In genomic region chr11:120597240-120598235, GRCm38 (mm10) we compare ENCODE assay signal across 7 mouse cellular contexts. TPM values are rescaled to one million over a fixed set of nuclear protein-coding genes. Genes with fewer than 3 reads are reported as not detected.
DNase-seq lines count a peak whose midpoint lies in the region; ATAC-seq and TF ChIP-seq lines count a peak whose summit lies in the region.

No protein-coding gene starts in this region.

- peak overlapping the region; percentile 98 for H3K4me2 ChIP-seq in liver, embryonic 13.5 days
- H3K4me2 ChIP-seq in stomach, postnatal 0 days (replicated peaks; ENCODE audit: low read depth): peak overlapping the region; percentile 91

- ATAC-seq in liver, embryonic 13.5 days (ENCODE audit: low read depth): peak; percentile 38
- peak; percentile 55 for ATAC-seq in stomach, postnatal 0 days (ENCODE audit: low FRiP score, low TSS enrichment)

- H3K4me1 ChIP-seq in spleen, adult 2 months (ENCODE audit: control insufficient read depth, insufficient read depth, insufficient read length): peaks cover 17% of the 10 kb centered on the region
- H3K4me1 ChIP-seq in hindbrain, embryonic 10.5 days (replicated peaks): peaks cover 42% of the 10 kb centered on the region
- peaks cover 78% of the 10 kb centered on the region for H3K4me1 ChIP-seq in liver, embryonic 13.5 days (replicated peaks)
- no peaks in the 10 kb centered on the region for H3K4me1 ChIP-seq in stomach, postnatal 0 days (replicated peaks; ENCODE audit: control insufficient read depth, insufficient read depth)

- peak overlapping the region; percentile 84 for H3K4me3 ChIP-seq in spleen, adult 2 months (ENCODE audit: extremely low read depth, insufficient read depth, insufficient read length)
- peak overlapping the region; percentile 91 for H3K4me3 ChIP-seq in hindbrain, embryonic 10.5 days
- H3K4me3 ChIP-seq in liver, embryonic 13.5 days (replicated peaks): peak overlapping the region; percentile 99
- H3K4me3 ChIP-seq in stomach, postnatal 0 days (ENCODE audit: low read depth, low read length): peak overlapping the region; percentile 91

- no peak for TF ChIP-seq EP300 in stomach, postnatal 0 days (optimal IDR thresholded peaks at IDR 0.05)

- no peak for TF ChIP-seq POLR2A in spleen, adult 2 months (IDR thresholded peaks at IDR 0.05; ENCODE audit: low read depth, low read length)

- TF ChIP-seq CTCF in spleen, adult 2 months (IDR thresholded peaks at IDR 0.05; ENCODE audit: extremely low read depth, insufficient read depth, insufficient read length, insufficient replicate concordance): no peak
- no peak for TF ChIP-seq CTCF in stomach, postnatal 0 days (IDR thresholded peaks at IDR 0.05; ENCODE audit: low read depth)

- H3K27me3 ChIP-seq in spleen, adult 2 months (ENCODE audit: control insufficient read depth, insufficient read depth, low read length): no peaks in the 10 kb centered on the region
- H3K27me3 ChIP-seq in hindbrain, embryonic 10.5 days (ENCODE audit: insufficient read depth, poor library complexity, severe bottlenecking): no peaks in the 10 kb centered on the region
- H3K27me3 ChIP-seq in liver, embryonic 13.5 days: no peaks in the 10 kb centered on the region
- no peaks in the 10 kb centered on the region for H3K27me3 ChIP-seq in stomach, postnatal 0 days (ENCODE audit: control insufficient read depth, insufficient read depth, low read length)

- H3K9ac ChIP-seq in liver, embryonic 13.5 days: peak overlapping the region; percentile 99
- H3K9ac ChIP-seq in stomach, postnatal 0 days (ENCODE audit: low read length): peak overlapping the region; percentile 96

- DNase-seq in spleen, adult 2 months (ENCODE audit: low read depth in 1 of 2, low spot score in 2 of 2): no peak
- DNase-seq in spleen, postnatal 14 days (ENCODE audit: low spot score in 2 of 2): no peak
- DNase-seq in embryo, embryonic 9.5 days (ENCODE audit: extremely low spot score): peak; percentile 34
- peak; percentile 35 for DNase-seq in hindbrain, embryonic 10.5 days (ENCODE audit: low spot score)
- no peak for DNase-seq in liver, embryonic 13.5 days
- DNase-seq in stomach, postnatal 0 days (ENCODE audit: low spot score): peak; percentile 50
- no peak for DNase-seq in frontal cortex, postnatal 36 days (ENCODE audit: low spot score in 2 of 2)

- H3K27ac ChIP-seq in spleen, adult 2 months (ENCODE audit: insufficient read depth, low read length): peak overlapping the region; percentile 71
- H3K27ac ChIP-seq in hindbrain, embryonic 10.5 days: peak overlapping the region; percentile 99
- peak overlapping the region; percentile 95 for H3K27ac ChIP-seq in liver, embryonic 13.5 days
- peak overlapping the region; percentile 94 for H3K27ac ChIP-seq in stomach, postnatal 0 days (replicated peaks)

- H3K36me3 ChIP-seq in spleen, adult 2 months (ENCODE audit: control insufficient read depth, insufficient read depth, low read length): peaks cover 31% of the 10 kb centered on the region
- H3K36me3 ChIP-seq in hindbrain, embryonic 10.5 days: peaks cover 77% of the 10 kb centered on the region
- peaks cover 68% of the 10 kb centered on the region for H3K36me3 ChIP-seq in liver, embryonic 13.5 days
- H3K36me3 ChIP-seq in stomach, postnatal 0 days (ENCODE audit: control insufficient read depth, insufficient read depth, low read length): peaks cover 30% of the 10 kb centered on the region

- 4% methylated on average over 97 of the region's 99 CpGs for WGBS in spleen, adult 2 months
- 5% methylated on average over 98 of the region's 99 CpGs for WGBS in hindbrain, embryonic 10.5 days
- 2% methylated on average over 88 of the region's 99 CpGs for WGBS in liver, embryonic 13.5 days (ENCODE audit: insufficient replicate concordance)
- 2% methylated on average over 71 of the region's 99 CpGs for WGBS in stomach, postnatal 0 days

- H3K9me3 ChIP-seq in hindbrain, embryonic 10.5 days: no peaks in the 10 kb centered on the region
- H3K9me3 ChIP-seq in liver, embryonic 13.5 days (replicated peaks): no peaks in the 10 kb centered on the region
- no peaks in the 10 kb centered on the region for H3K9me3 ChIP-seq in stomach, postnatal 0 days (ENCODE audit: control insufficient read depth, low read length)

RNA-seq across cellular contexts. Expression of gene Alyref, which starts 0.6 kb away (rescaled TPM):
- 22.1 and 27.2 TPM in 2 replicates for polyA plus RNA-seq in spleen, adult 2 months (2012; rRNA removed)
- polyA plus RNA-seq in hindbrain, embryonic 10.5 days (2016; fragmentation: Nextera tagmentation; extraction: Ambion mirVana): 607 and 643 TPM in 2 replicates
- 379 and 416 TPM in 2 replicates for polyA plus RNA-seq in liver, embryonic 13.5 days (2015; fragmentation: Nextera tagmentation; extraction: Ambion mirVana)
- 213 TPM in 2 replicates for polyA plus RNA-seq in stomach, postnatal 0 days (2015; fragmentation: Nextera tagmentation; extraction: Ambion mirVana)

RNA-seq across cellular contexts. Expression of gene Anapc11, which starts 0.7 kb away (rescaled TPM):
- 80.1 and 101 TPM in 2 replicates for polyA plus RNA-seq in spleen, adult 2 months (2012; rRNA removed)
- 237 TPM in 2 replicates for polyA plus RNA-seq in hindbrain, embryonic 10.5 days (2016; fragmentation: Nextera tagmentation; extraction: Ambion mirVana)
- 99.1 and 102 TPM in 2 replicates for polyA plus RNA-seq in liver, embryonic 13.5 days (2015; fragmentation: Nextera tagmentation; extraction: Ambion mirVana)
- polyA plus RNA-seq in stomach, postnatal 0 days (2015; fragmentation: Nextera tagmentation; extraction: Ambion mirVana): 121 and 126 TPM in 2 replicates

RNA-seq across cellular contexts. Expression of gene Npb, which starts 10.7 kb away (rescaled TPM):
- 4.4 and 5.5 TPM in 2 replicates for polyA plus RNA-seq in spleen, adult 2 months (2012; rRNA removed)
- polyA plus RNA-seq in hindbrain, embryonic 10.5 days (2016; fragmentation: Nextera tagmentation; extraction: Ambion mirVana): 0.34 and 0.63 TPM in 2 replicates
- 9.5 and 12.6 TPM in 2 replicates for polyA plus RNA-seq in liver, embryonic 13.5 days (2015; fragmentation: Nextera tagmentation; extraction: Ambion mirVana)
- 20.4 and 20.9 TPM in 2 replicates for polyA plus RNA-seq in stomach, postnatal 0 days (2015; fragmentation: Nextera tagmentation; extraction: Ambion mirVana)

RNA-seq across cellular contexts. Expression of gene Arhgdia, which starts 16.1 kb away (rescaled TPM):
- polyA plus RNA-seq in spleen, adult 2 months (2012; rRNA removed): 620 and 856 TPM in 2 replicates
- polyA plus RNA-seq in hindbrain, embryonic 10.5 days (2016; fragmentation: Nextera tagmentation; extraction: Ambion mirVana): 799 and 820 TPM in 2 replicates
- polyA plus RNA-seq in liver, embryonic 13.5 days (2015; fragmentation: Nextera tagmentation; extraction: Ambion mirVana): 258 and 276 TPM in 2 replicates
- polyA plus RNA-seq in stomach, postnatal 0 days (2015; fragmentation: Nextera tagmentation; extraction: Ambion mirVana): 352 and 362 TPM in 2 replicates

RNA-seq across cellular contexts. Expression of gene Pcyt2, which starts 20.2 kb away (rescaled TPM):
- 139 and 165 TPM in 2 replicates for polyA plus RNA-seq in spleen, adult 2 months (2012; rRNA removed)
- polyA plus RNA-seq in hindbrain, embryonic 10.5 days (2016; fragmentation: Nextera tagmentation; extraction: Ambion mirVana): 139 and 160 TPM in 2 replicates
- 114 and 116 TPM in 2 replicates for polyA plus RNA-seq in liver, embryonic 13.5 days (2015; fragmentation: Nextera tagmentation; extraction: Ambion mirVana)
- polyA plus RNA-seq in stomach, postnatal 0 days (2015; fragmentation: Nextera tagmentation; extraction: Ambion mirVana): 73.7 and 79.0 TPM in 2 replicates

Comparison
In these comparisons a context has a peak if more than half of its experiments do, and no peak if none do; other contexts are left out.
1. DNase-seq: peak in embryo, embryonic 9.5 days (single experiment), hindbrain, embryonic 10.5 days (single experiment) and stomach, postnatal 0 days (single experiment); none in spleen, adult 2 months (0 of 2), spleen, postnatal 14 days (0 of 2), liver, embryonic 13.5 days (single experiment) and frontal cortex, postnatal 36 days (0 of 2).
2. Peak in every context shown above with its lines, with median percentiles within 50 percentile points of each other: H3K27ac ChIP-seq and H3K4me3 ChIP-seq.